ENCODE assay signal across 16 mouse cellular contexts in genomic region chr9:116243775-116244618, GRCm38 (mm10).
DNase-seq lines count a peak whose midpoint lies in the region.
"Had no signal": no experiment of that assay in that cellular context is flagged by ENCODE, and none has a peak within 500 bp of the region (broad histone marks: within the 10 kb centered on the region; RNA-seq: fewer than 3 reads in every experiment).

No protein-coding gene starts in this region.

- peak; percentile 85 for DNase-seq in A20 (ENCODE audit: low read depth, low spot score)
- DNase-seq in B cell, adult 2 months, result peak; percentile 24 to 35
- DNase-seq in T-cell, adult 2 months (ENCODE audit: low spot score), result peak; percentile 38
- DNase-seq in naive thymus-derived CD4-positive, alpha-beta T cell, adult 2 months (ENCODE audit: low read depth), result peak; percentile 54
- DNase-seq in heart, postnatal 36 days, result no peak
- no peak for DNase-seq in right cerebral cortex, adult 2 months (ENCODE audit: low spot score in 2 of 2)
- DNase-seq: adrenal gland, postnatal 25 days; cerebellum, adult 18-20 months; gastrocnemius, postnatal 10 days; heart, postnatal 4 days; kidney, adult 11 months; kidney, postnatal 14 days; layer of hippocampus, postnatal 36 days; left cerebral cortex, postnatal 4 days; liver, postnatal 0 days; lung, postnatal 4 days had no signal

- intact Hi-C loops in heart, postnatal 36 days (cut with DNase I), result no loop called here

Comparison
In these comparisons a context has a peak if more than half of its experiments do, and no peak if none do; other contexts are left out.
1. DNase-seq: peak in A20 (single experiment), B cell, adult 2 months (2 of 2), T-cell, adult 2 months (single experiment) and naive thymus-derived CD4-positive, alpha-beta T cell, adult 2 months (single experiment); none in heart, postnatal 36 days (0 of 2) and right cerebral cortex, adult 2 months (0 of 2).